Mouse (Mus musculus): Measurements from ENCODE around the gene Chrng. TPM values are rescaled to one million over a fixed set of nuclear protein-coding genes. Genes with fewer than 3 reads are reported as not detected.

Gene Chrng
- polyA plus RNA-seq, 1 experiment from 2014 or later = not detected

DNA sequence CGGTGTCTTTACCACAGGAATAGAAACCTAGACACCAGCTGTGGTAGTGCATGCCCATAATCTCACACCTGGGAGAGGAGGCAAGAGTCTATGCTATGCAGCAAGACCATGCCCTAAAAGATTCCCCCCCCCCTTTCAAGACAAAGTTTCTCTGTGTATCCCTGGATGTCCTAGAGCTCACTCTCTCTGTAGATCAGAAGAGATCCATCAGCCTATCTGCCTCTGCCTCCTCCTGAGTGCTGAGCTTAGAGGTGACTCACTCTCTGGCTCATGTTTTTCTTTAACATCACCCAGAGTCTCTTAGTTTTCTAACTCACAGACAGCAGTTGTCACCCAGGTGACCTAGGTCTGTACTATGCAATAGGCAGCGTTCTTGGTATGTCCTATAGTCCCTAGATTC is 54.9 kb downstream of the Chrng start:
- Histone ChIP-seq H3K4me2 (no peak overlapping the region), H3K4me3 (ENCODE audit: low read depth, low read length) (no peak overlapping the region), H3K27ac (ENCODE audit: low read depth, low read length) (no peak overlapping the region), H3K4me1 (ENCODE audit: control insufficient read depth, insufficient read depth, low read length) (peaks cover 4% of the 10 kb centered on the region), H3K9ac (ENCODE audit: low read length) (no peak overlapping the region), H3K36me3 (ENCODE audit: control insufficient read depth, insufficient read depth, low read length) (no peaks in the 10 kb centered on the region), H3K9me3 (ENCODE audit: control insufficient read depth, low read length) (no peaks in the 10 kb centered on the region), H3K27me3 (ENCODE audit: control insufficient read depth, insufficient read depth, low read length) (peaks cover 26% of the 10 kb centered on the region)
- ATAC-seq (ENCODE audit: low FRiP score) (no peak), DNase-seq (ENCODE audit: low spot score, missing footprints) (no peak)
- 78% methylated on average over 2 of the region's 2 CpGs for WGBS

Other genes starting within 250 kb of the Chrng start
- gene Alppl2, start 114.7 kb upstream of the Chrng start, polyA plus RNA-seq (2014; fragmentation: Nextera tagmentation; extraction: Ambion mirVana) = not detected in 2 replicates
- gene Alpi, start 103.1 kb upstream of the Chrng start, polyA plus RNA-seq (2014; fragmentation: Nextera tagmentation; extraction: Ambion mirVana) = not detected in 2 replicates
- gene Akp3, start 79.7 kb upstream of the Chrng start, polyA plus RNA-seq (2014; fragmentation: Nextera tagmentation; extraction: Ambion mirVana) = not detected in 2 replicates
- gene Ecel1, start 48.1 kb upstream of the Chrng start, polyA plus RNA-seq (2014; fragmentation: Nextera tagmentation; extraction: Ambion mirVana) = 2.7 and 3.1 TPM in 2 replicates
- not detected in 2 replicates for gene Prss56, start 21.3 kb upstream of the Chrng start, polyA plus RNA-seq (2014; fragmentation: Nextera tagmentation; extraction: Ambion mirVana)
- gene Chrnd, start 14.1 kb upstream of the Chrng start, polyA plus RNA-seq (2014; fragmentation: Nextera tagmentation; extraction: Ambion mirVana) = not detected in 2 replicates
- gene Eif4e2, start 9.3 kb downstream of the Chrng start, polyA plus RNA-seq (2014; fragmentation: Nextera tagmentation; extraction: Ambion mirVana) = 130 and 135 TPM in 2 replicates
- 0.58 and 0.83 TPM in 2 replicates for gene Efhd1, start 59.7 kb downstream of the Chrng start, polyA plus RNA-seq (2014; fragmentation: Nextera tagmentation; extraction: Ambion mirVana)
- 50.7 and 51.9 TPM in 2 replicates for gene Gigyf2, start 122.3 kb downstream of the Chrng start, polyA plus RNA-seq (2014; fragmentation: Nextera tagmentation; extraction: Ambion mirVana)
- 0.14 and 0.38 TPM in 2 replicates for gene Kcnj13, start 190.1 kb downstream of the Chrng start, polyA plus RNA-seq (2014; fragmentation: Nextera tagmentation; extraction: Ambion mirVana)